Mouse (Mus musculus): ENCODE data around the gene Vmn1r231. TPM values are rescaled to one million over a fixed set of nuclear protein-coding genes. Genes with fewer than 3 reads are reported as not detected.

Vmn1r231 gene
- not detected for total RNA-seq (2023)

DNA sequence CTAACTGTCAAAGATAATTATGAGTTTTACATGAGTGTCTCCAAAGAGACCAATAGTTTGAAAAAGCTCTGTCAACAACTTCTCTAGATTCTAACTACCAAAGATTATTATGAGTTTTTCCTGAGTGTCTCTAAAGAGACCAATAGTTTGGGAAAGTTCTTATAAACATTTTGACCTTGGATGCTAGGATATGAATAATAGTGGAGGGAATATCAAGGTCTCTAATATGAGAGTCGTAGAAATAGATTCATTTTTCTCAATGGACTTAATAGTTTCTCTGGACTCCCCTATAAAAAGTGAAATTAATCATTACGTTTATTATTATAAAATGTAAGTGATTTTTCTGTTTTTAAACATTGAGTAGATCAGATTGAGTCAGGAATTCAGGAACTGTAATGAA, at the start of gene Vmn1r231:
TSS of gene Vmn1r231 (minus strand) at position 101 of the 400 bp plus-strand sequence.

DNA sequence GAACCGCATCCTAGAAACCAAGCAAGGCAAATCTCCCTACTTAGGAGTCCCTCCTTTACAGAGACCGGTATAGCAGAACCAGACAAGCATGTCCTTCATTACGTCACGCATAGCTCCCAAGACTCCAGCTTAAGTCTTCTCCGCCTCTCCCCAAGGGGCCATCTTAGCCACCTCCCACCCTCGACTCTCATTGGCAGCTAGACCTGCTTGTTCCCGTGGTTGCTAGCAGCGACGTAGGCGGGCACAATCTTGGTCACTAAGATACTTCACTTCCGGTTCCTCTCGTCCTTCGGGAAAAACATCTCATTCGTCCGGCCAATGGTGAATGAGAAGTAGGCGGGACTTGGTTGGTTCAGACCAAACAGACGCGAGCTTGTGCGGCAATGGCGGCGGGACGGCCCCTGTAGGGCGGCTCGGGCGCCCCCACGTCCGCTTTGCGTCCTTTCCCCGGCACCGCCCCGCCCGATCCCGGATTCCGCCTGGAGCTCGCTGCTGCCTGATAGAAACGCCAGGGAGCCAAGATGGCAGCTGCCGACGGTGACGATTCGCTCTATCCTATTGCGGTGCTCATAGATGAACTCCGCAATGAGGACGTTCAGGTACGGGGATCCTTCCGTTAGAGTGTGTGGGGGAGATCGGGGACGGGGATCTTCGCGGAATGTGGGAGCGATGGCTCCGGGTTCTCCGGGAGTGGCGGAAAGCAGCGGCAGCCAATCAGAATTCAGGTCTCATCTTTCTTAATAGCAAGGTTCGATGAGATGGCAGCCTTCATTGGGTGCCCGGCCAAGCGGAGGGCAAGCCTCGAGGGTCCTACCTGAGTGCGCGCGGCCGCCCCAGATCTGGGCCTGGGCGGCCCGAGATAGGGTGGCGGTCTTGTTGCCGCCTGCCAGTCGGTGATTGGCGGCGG, 40.3 kb upstream of the Vmn1r231 start, which contains the start of gene Ppp2r1a:
TSS of gene Ppp2r1a (plus strand) at position 327 of the 907 bp plus-strand sequence.

DNA sequence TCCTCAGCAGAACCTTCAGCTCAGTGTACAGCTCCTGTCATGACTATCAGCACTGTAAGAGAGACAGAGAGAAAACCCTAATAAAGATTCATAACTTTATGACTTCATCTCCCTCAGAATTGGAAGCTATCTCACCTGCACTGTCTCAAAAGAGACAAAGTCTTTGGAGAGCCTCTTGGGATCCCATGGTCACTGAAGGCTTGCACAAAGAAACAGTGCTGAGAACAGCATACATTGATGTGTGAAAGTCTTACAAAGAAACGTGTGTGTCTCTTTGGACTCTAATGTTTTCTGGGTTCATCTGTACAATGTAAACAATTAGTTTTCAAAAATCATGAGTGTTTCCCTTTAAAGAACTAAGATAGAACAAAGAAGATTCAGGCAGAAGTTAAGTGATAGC, 14.7 kb upstream of the Vmn1r231 start, which contains the start of gene Vmn1r232:
TSS of gene Vmn1r232 (minus strand) at position 101 of the 400 bp plus-strand sequence.

DNA sequence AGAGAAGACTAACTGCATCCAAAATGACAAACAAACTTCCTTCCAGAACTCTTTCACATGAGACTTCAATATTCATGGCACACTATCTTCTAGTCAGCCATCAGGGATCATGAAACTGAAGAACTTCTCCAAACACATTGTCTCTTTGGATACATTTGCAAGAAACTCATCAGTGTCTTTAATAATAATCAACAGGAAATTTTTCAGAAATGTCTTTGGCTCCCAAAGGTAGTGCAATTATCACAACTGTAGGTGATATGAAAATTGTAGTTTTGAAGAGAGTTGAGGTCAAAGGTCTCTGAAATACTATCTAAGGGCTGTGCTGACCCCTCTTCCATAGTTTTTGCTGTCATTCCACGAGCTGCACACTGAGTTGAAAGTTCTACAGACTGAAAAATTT, 64.7 kb downstream of the Vmn1r231 start, which contains the start of gene Vmn1r230:
TSS of gene Vmn1r230 (plus strand) at position 301 of the 400 bp plus-strand sequence.

Other genes starting within 250 kb of the Vmn1r231 start
- gene Vmn1r226, start 222.2 kb downstream of the Vmn1r231 start, total RNA-seq (2023), result not detected
- not detected for gene Vmn1r227, start 175.2 kb downstream of the Vmn1r231 start, total RNA-seq (2023)
- gene Vmn1r228, start 118.9 kb downstream of the Vmn1r231 start, total RNA-seq (2023), result not detected
- gene Vmn1r229, start 93.5 kb downstream of the Vmn1r231 start, total RNA-seq (2023), result not detected
- gene Vmn1r230, start 64.6 kb downstream of the Vmn1r231 start, total RNA-seq (2023), result not detected
- not detected for gene Vmn1r232, start 14.6 kb upstream of the Vmn1r231 start, total RNA-seq (2023)
- 244 TPM for gene Ppp2r1a, start 40.2 kb upstream of the Vmn1r231 start, total RNA-seq (2023)
- gene Vmn1r233, start 91.4 kb upstream of the Vmn1r231 start, total RNA-seq (2023), result not detected
- gene Zfp160, start 103.8 kb upstream of the Vmn1r231 start, total RNA-seq (2023), result 11.4 TPM

Measured in CD8-positive naive resting alpha-beta T cell, adult 57 days (primary cell).